Mouse (Mus musculus) bone marrow, adult 2 months (tissue): ENCODE measurements around the gene Vps41. TPM values are rescaled to one million over a fixed set of nuclear protein-coding genes. Genes with fewer than 3 reads are reported as not detected.

Source experiments
- H3K27ac ChIP-seq: fragments of 200-500 bp; 2 replicates; pipeline ENCODE4 v1.5.1; 2012; ENCODE audit warnings: low read depth, mild to moderate bottlenecking, control low read depth, inconsistent platforms, low read length; ENCODE audit not compliant: control insufficient read depth, poor library complexity, insufficient read depth
- H3K4me1 ChIP-seq: fragments of 200-500 bp; 2 replicates; pipeline ENCODE4 v1.6.1; 2011; ENCODE audit warnings: low read length; ENCODE audit not compliant: control insufficient read depth, insufficient read depth
- H3K4me3 ChIP-seq: fragments of 200-500 bp; replicated peaks from 2 replicates; pipeline ENCODE3; 2011; ENCODE audit warnings: mild to moderate bottlenecking, low read depth, low read length, control low read depth; ENCODE audit not compliant: control insufficient read depth
- CTCF ChIP-seq: fragments of 200-500 bp; IDR thresholded peaks from 2 replicates; pipeline ENCODE4 v1.5.1; 2011; ENCODE audit warnings: low read length, control low read depth; ENCODE audit not compliant: control insufficient read depth, insufficient read depth
- POLR2A ChIP-seq: fragments of 200-500 bp; IDR thresholded peaks from 2 replicates; pipeline ENCODE4 v1.6.1; 2011; ENCODE audit warnings: low read depth, mild to moderate bottlenecking, control low read depth, low read length, borderline replicate concordance; ENCODE audit not compliant: control insufficient read depth
- WGBS: fragments of 180-500 bp; shearing (Covaris S2); methylation state at CpG from one replicate; pipeline ENCODE4 v1.1.7; 2018; 5-methylcytosine and 5-hydroxymethylcytosine counted together
- polyA plus RNA-seq: library from polyadenylated mRNA; stranded (reverse); fragments of >200 nt; gene quantifications from 2 replicates; pipeline ENCODE4 v1.2.4, GENCODE M21; 2011; ENCODE audit warnings: low replicate concordance; ENCODE audit not compliant: missing spikeins, insufficient read depth, insufficient read length

Gene Vps41
- polyA plus RNA-seq, 1 experiment = 24.0 TPM

GRCm38 (mm10) chr13:18858183-18858582 lies 141.1 kb downstream of the Vps41 start:
- 91% methylated on average over 4 of the region's 4 CpGs for WGBS

GRCm38 (mm10) chr13:18859389-18859788 lies 142.3 kb downstream of the Vps41 start:
- H3K4me3 ChIP-seq = no peak overlapping the region
- WGBS = 90% methylated on average over 3 of the region's 3 CpGs
- no peak overlapping the region for H3K27ac ChIP-seq
- no peak for TF ChIP-seq CTCF
- no peak for TF ChIP-seq POLR2A
- H3K4me1 ChIP-seq = no peaks in the 10 kb centered on the region

More at GRCm38 (mm10) chr13:18858183-18858582, 141.1 kb downstream of the Vps41 start:
- TF ChIP-seq CTCF (no peak), POLR2A (no peak)
- Histone ChIP-seq H3K4me1 (no peaks in the 10 kb centered on the region), H3K4me3 (no peak overlapping the region), H3K27ac (no peak overlapping the region)

DNA sequence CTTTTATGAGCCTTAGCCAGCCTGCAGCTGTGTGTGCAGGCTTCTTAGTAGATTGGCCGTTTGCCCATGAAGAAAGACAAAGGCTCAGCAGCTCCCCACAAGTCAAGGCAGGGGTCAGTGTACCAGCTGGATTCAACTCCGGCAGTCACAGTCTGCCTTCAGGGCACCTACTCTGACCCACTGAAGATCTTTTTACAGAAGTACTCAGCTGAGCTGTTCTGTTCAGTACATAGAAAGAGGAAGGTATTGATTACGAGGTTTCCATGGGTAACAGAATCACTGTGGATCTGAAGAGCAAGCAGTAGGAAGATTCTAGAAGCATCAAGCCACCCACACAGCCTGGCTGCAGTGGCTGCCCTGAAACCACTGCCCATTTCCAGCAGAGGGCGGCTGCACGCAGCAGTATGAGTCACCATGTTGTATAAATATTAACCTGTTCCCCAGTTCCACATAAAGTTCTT lies 151.0 kb downstream of the Vps41 start:
- 78% methylated on average over 5 of the region's 5 CpGs for WGBS

DNA sequence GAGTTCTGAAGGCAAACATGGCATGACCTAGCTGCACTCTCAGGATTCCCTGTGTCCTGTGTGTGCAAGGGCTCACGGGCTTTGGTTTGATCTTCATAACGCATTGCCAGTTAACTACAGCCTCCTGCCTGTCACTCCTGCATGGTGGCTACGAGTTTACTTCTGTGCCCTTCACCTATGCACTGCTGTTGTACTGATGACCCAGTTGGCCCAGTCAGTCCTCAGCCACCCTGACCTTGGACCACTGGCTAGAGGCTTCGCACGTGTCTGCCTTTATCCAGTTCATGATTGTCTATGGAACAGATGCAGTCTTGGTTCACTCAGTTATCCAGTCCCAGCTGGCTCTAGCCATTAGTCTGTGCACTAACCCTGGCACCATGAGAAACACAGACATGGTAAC lies 151.7 kb downstream of the Vps41 start:
- Histone ChIP-seq H3K27ac (no peak overlapping the region), H3K4me3 (no peak overlapping the region), H3K4me1 (no peaks in the 10 kb centered on the region)
- no peak for TF ChIP-seq POLR2A
- TF ChIP-seq CTCF = no peak
- 87% methylated on average over 5 of the region's 5 CpGs for WGBS

More for the DNA sequence above, 151.0 kb downstream of the Vps41 start:
- TF ChIP-seq POLR2A (no peak), CTCF (no peak)
- Histone ChIP-seq H3K27ac (no peak overlapping the region), H3K4me1 (no peaks in the 10 kb centered on the region), H3K4me3 (no peak overlapping the region)

- Histone ChIP-seq H3K27ac (no peak overlapping the region), H3K4me3 (no peak overlapping the region), H3K4me1 (no peaks in the 10 kb centered on the region)
- TF ChIP-seq POLR2A = no peak
- TF ChIP-seq CTCF = no peak
- WGBS = 41% methylated on average over 7 of the region's 7 CpGs
Measured at GRCm38 (mm10) chr13:18875321-18875720, 158.2 kb downstream of the Vps41 start.

DNA sequence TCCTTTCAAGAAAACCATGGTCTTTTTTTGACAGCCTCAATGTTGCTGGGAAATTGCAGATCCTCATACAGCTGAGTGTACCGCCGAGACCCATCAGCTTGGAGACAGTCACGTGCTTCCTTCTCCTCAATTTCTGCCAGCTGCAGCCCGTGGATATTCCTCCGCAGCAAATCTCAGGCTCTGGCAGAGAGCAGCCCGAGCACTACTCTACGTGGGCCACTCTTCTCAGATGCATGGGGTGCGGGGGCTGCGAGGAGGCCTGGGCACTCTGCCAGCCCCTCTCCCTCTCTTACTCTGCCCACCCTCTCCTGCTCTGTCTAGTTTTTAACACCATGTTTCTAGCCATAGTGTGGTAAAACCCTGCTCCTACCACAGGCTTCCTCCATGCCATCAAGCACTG lies 175.8 kb downstream of the Vps41 start:
- 81% methylated on average over 9 of the region's 9 CpGs for WGBS
- Histone ChIP-seq H3K27ac (no peak overlapping the region), H3K4me3 (no peak overlapping the region), H3K4me1 (no peaks in the 10 kb centered on the region)
- TF ChIP-seq CTCF (no peak), POLR2A (no peak)

- Histone ChIP-seq H3K27ac (no peak overlapping the region), H3K4me3 (no peak overlapping the region), H3K4me1 (no peaks in the 10 kb centered on the region)
- TF ChIP-seq POLR2A = no peak
- no peak for TF ChIP-seq CTCF
- 79% methylated on average over 3 of the region's 3 CpGs for WGBS
Measured at GRCm38 (mm10) chr13:18896789-18897188, 179.7 kb downstream of the Vps41 start.

GRCm38 (mm10) chr13:18903623-18904022 lies 186.5 kb downstream of the Vps41 start:
- 81% methylated on average over 6 of the region's 6 CpGs for WGBS
- no peak for TF ChIP-seq CTCF
- TF ChIP-seq POLR2A = no peak
- Histone ChIP-seq H3K4me1 (no peaks in the 10 kb centered on the region), H3K27ac (no peak overlapping the region), H3K4me3 (no peak overlapping the region)

- Histone ChIP-seq H3K27ac (no peak overlapping the region), H3K4me1 (no peaks in the 10 kb centered on the region), H3K4me3 (no peak overlapping the region)
- WGBS = 83% methylated on average over 4 of the region's 4 CpGs
- TF ChIP-seq POLR2A (no peak), CTCF (no peak)
Measured at GRCm38 (mm10) chr13:18914774-18915173, 197.7 kb downstream of the Vps41 start.

Other genes starting within 250 kb of the Vps41 start
- 0.50 TPM in 1 of 2 replicates, not detected in the other for gene Amph, start 230.9 kb downstream of the Vps41 start, polyA plus RNA-seq